Mouse (Mus musculus) heart, adult 2 months (tissue): ENCODE data around the gene Got2. TPM values are rescaled to one million over a fixed set of nuclear protein-coding genes. Genes with fewer than 3 reads are reported as not detected.

Source experiments
- DNase-seq, 2 experiments: peaks; one replicate each; pipeline ENCODE4 v3.0.0; 2021
- H3K27ac ChIP-seq: fragments of 200-600 bp; 2 replicates; pipeline ENCODE4 v1.8.1; 2022
- H3K27me3 ChIP-seq: fragments of 200-500 bp; 2 replicates; pipeline ENCODE4 v1.6.1; 2012; ENCODE audit warnings: mild to moderate bottlenecking, low read length, inconsistent platforms, mixed read lengths; ENCODE audit not compliant: control insufficient read depth, insufficient read depth
- H3K36me3 ChIP-seq: fragments of 200-500 bp; 2 replicates; pipeline ENCODE4 v1.6.1; 2012; ENCODE audit warnings: low read length, inconsistent platforms; ENCODE audit not compliant: control insufficient read depth, insufficient read depth
- H3K4me1 ChIP-seq: fragments of 200-500 bp; 2 replicates; pipeline ENCODE4 v1.6.1; 2011; ENCODE audit warnings: low read length; ENCODE audit not compliant: control insufficient read depth, insufficient read depth
- H3K4me3 ChIP-seq: fragments of 200-600 bp; 2 replicates; pipeline ENCODE4 v1.8.1; 2022
- H3K79me2 ChIP-seq: fragments of 200-500 bp; replicated peaks from 2 replicates; pipeline ENCODE4 v1.6.1; 2012; ENCODE audit warnings: mild to moderate bottlenecking, inconsistent platforms, low read length, moderate library complexity, mixed read lengths; ENCODE audit not compliant: control insufficient read depth, insufficient read depth
- H3K9ac ChIP-seq: fragments of 200-500 bp; 2 replicates; pipeline ENCODE4 v1.6.1; 2012; ENCODE audit warnings: low read depth, mild to moderate bottlenecking, control low read depth, inconsistent platforms, low read length, mixed read lengths
- CTCF ChIP-seq: fragments of 200-600 bp; IDR thresholded peaks from 2 replicates; pipeline ENCODE4 v1.8.1; 2022; ENCODE audit warnings: antibody characterized with exemption, mild to moderate bottlenecking, moderate library complexity
- EP300 ChIP-seq: fragments of 200-500 bp; IDR thresholded peaks from 2 replicates; pipeline ENCODE4 v1.6.1; 2011; ENCODE audit warnings: low read depth, low read length, control low read depth; ENCODE audit not compliant: insufficient read depth
- POLR2A ChIP-seq: fragments of 200-500 bp; IDR thresholded peaks from 2 replicates; pipeline ENCODE4 v1.6.1; 2011; ENCODE audit warnings: mild to moderate bottlenecking, low read depth, low read length, control low read depth; ENCODE audit not compliant: insufficient read depth
- WGBS: fragments of 180-500 bp; shearing (Covaris S2); methylation state at CpG from one replicate; pipeline ENCODE4 v1.1.7; 2018; 5-methylcytosine and 5-hydroxymethylcytosine counted together
- intact Hi-C: fragments of 180-260 bp; cut with DNase I; formaldehyde crosslinking; loops from one replicate; pipeline ENCODE4 v1.15.1; 2025
- polyA plus RNA-seq: library from polyadenylated mRNA; depleted of rRNA; stranded (reverse); fragments of >200 nt; gene quantifications from 2 replicates; pipeline ENCODE4 v1.2.3, GENCODE M21; 2012
- total RNA-seq, 2 experiments: library from RNA; stranded (reverse); gene quantifications; 2 replicates each; pipeline ENCODE4 v1.2.3; 2021

Got2 gene
- total and polyA plus RNA-seq, 3 experiments, result 663 to 774 (median 732) TPM

GRCm38 (mm10) chr8:95848061-95848551 lies 40.2 kb downstream of the Got2 start:
- Histone ChIP-seq H3K27ac (no peak overlapping the region), H3K9ac (no peak overlapping the region), H3K36me3 (no peaks in the 10 kb centered on the region), H3K27me3 (no peaks in the 10 kb centered on the region), H3K4me1 (peaks cover 5% of the 10 kb centered on the region; the same call in 1 of the 2 replicates), H3K79me2 (no peaks in the 10 kb centered on the region; the same call in 1 of the 2 replicates), H3K4me3 (no peak overlapping the region)
- TF ChIP-seq CTCF, result no peak
- no peak for TF ChIP-seq POLR2A
- no peak for TF ChIP-seq EP300
- no peak for DNase-seq
- intact Hi-C loops, result no loop called here
- whole genome bisulfite sequencing, result 77% methylated on average over 24 of the region's 24 CpGs

GRCm38 (mm10) chr8:95845026-95845425 lies 43.3 kb downstream of the Got2 start:
- H3K79me2 ChIP-seq, result no peaks in the 10 kb centered on the region; the same call in 1 of the 2 replicates
- no peak for DNase-seq

GRCm38 (mm10) chr8:95843968-95844367 lies 44.4 kb downstream of the Got2 start:
- Histone ChIP-seq H3K4me1 (no peaks in the 10 kb centered on the region), H3K79me2 (no peaks in the 10 kb centered on the region; the same call in 1 of the 2 replicates), H3K27ac (no peak overlapping the region), H3K36me3 (no peaks in the 10 kb centered on the region), H3K27me3 (no peaks in the 10 kb centered on the region), H3K4me3 (no peak overlapping the region), H3K9ac (no peak overlapping the region)
- TF ChIP-seq POLR2A, result no peak
- TF ChIP-seq EP300, result no peak
- TF ChIP-seq CTCF, result no peak
- DNase-seq, result no peak
- intact Hi-C loops, result no loop called here
- WGBS, result 95% methylated on average over 6 of the region's 6 CpGs

More at GRCm38 (mm10) chr8:95845026-95845425, 43.3 kb downstream of the Got2 start:
- intact Hi-C loops, result no loop called here
- Histone ChIP-seq H3K27ac (no peak overlapping the region), H3K4me3 (no peak overlapping the region), H3K9ac (no peak overlapping the region), H3K27me3 (no peaks in the 10 kb centered on the region), H3K4me1 (no peaks in the 10 kb centered on the region), H3K36me3 (no peaks in the 10 kb centered on the region)
- TF ChIP-seq POLR2A (no peak), EP300 (no peak), CTCF (no peak)
- WGBS, result 87% methylated on average over 7 of the region's 7 CpGs

GRCm38 (mm10) chr8:95841436-95841835 lies 46.9 kb downstream of the Got2 start:
- H3K79me2 ChIP-seq, result no peaks in the 10 kb centered on the region
- H3K4me1 ChIP-seq, result no peaks in the 10 kb centered on the region
- no peak overlapping the region for H3K9ac ChIP-seq
- no peak overlapping the region for H3K27ac ChIP-seq
- H3K4me3 ChIP-seq, result no peak overlapping the region
- H3K36me3 ChIP-seq, result no peaks in the 10 kb centered on the region
- WGBS, result 91% methylated on average over 15 of the region's 15 CpGs
- DNase-seq, result no peak
- no peak for TF ChIP-seq EP300
- no peak for TF ChIP-seq CTCF
- TF ChIP-seq POLR2A, result no peak
- no peaks in the 10 kb centered on the region for H3K27me3 ChIP-seq
- intact Hi-C loops, result no loop called here

GRCm38 (mm10) chr8:95839289-95839688 lies 49.1 kb downstream of the Got2 start:
- Histone ChIP-seq H3K79me2 (no peaks in the 10 kb centered on the region), H3K4me1 (no peaks in the 10 kb centered on the region), H3K27me3 (no peaks in the 10 kb centered on the region), H3K36me3 (no peaks in the 10 kb centered on the region), H3K9ac (no peak overlapping the region), H3K27ac (no peak overlapping the region), H3K4me3 (no peak overlapping the region)
- DNase-seq, result no peak
- TF ChIP-seq CTCF (no peak), EP300 (no peak), POLR2A (no peak)
- intact Hi-C loops, result no loop called here
- WGBS, result 98% methylated on average over 4 of the region's 4 CpGs

- 84% methylated on average over 10 of the region's 10 CpGs for WGBS
- Histone ChIP-seq H3K27me3 (no peaks in the 10 kb centered on the region), H3K36me3 (no peaks in the 10 kb centered on the region), H3K27ac (no peak overlapping the region), H3K9ac (no peak overlapping the region), H3K79me2 (no peaks in the 10 kb centered on the region), H3K4me3 (no peak overlapping the region), H3K4me1 (peaks cover 1% of the 10 kb centered on the region; the same call in 1 of the 2 replicates)
- intact Hi-C loops, result no loop called here
- no peak for DNase-seq
- no peak for TF ChIP-seq EP300
- no peak for TF ChIP-seq CTCF
- no peak for TF ChIP-seq POLR2A
Observed at GRCm38 (mm10) chr8:95837266-95837665, 51.1 kb downstream of the Got2 start.
